Mouse (Mus musculus) liver, embryonic 14 days (tissue): ENCODE data around the gene Fam71b. TPM values are rescaled to one million over a fixed set of nuclear protein-coding genes. Genes with fewer than 3 reads are reported as not detected.

Experiments used
- polyA plus RNA-seq: library from polyadenylated mRNA; depleted of rRNA; stranded (reverse); fragments of >200 nt; gene quantifications from 2 replicates; pipeline ENCODE4 v1.2.3, GENCODE M21; 2012; rRNA removed

Fam71b gene
- polyA plus RNA-seq, result 0.02 TPM in 2 replicates

DNA sequence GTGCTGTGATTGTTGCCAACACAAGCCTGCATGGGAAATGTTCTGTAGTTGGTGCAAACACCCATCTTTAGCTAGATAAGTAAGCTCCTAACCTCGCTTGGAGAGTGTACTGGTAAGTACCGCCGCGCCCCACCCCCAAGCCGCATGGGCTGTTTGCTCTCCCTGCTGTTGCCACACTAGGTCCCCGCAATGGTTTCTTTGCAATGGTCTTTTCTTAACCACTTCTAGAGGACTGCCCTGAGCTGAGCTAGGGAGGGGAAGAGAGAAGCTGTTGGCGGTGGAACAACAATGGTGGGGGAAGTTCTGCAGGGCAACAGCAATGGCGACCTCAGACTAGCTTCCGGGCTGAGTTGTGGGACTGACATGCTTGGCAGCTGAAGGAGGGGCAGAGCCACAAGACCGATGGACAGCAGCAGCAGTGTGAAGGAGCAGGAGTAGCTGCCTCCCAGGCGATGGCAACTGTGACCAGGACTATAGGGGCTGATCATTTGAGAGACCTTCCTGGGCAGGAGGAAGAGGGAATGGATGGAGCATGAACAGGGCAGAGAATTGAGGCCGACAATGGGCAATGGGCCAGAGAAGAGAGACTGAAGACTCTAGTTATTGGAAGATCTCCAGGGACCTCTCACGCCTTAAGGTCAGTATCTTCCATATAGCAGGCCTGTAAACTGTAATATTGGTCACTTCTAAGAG lies at the start of gene Fam71b:
Gene Fam71b, plus strand, starts transcription at position 393 of the 693 bp plus-strand sequence.

DNA sequence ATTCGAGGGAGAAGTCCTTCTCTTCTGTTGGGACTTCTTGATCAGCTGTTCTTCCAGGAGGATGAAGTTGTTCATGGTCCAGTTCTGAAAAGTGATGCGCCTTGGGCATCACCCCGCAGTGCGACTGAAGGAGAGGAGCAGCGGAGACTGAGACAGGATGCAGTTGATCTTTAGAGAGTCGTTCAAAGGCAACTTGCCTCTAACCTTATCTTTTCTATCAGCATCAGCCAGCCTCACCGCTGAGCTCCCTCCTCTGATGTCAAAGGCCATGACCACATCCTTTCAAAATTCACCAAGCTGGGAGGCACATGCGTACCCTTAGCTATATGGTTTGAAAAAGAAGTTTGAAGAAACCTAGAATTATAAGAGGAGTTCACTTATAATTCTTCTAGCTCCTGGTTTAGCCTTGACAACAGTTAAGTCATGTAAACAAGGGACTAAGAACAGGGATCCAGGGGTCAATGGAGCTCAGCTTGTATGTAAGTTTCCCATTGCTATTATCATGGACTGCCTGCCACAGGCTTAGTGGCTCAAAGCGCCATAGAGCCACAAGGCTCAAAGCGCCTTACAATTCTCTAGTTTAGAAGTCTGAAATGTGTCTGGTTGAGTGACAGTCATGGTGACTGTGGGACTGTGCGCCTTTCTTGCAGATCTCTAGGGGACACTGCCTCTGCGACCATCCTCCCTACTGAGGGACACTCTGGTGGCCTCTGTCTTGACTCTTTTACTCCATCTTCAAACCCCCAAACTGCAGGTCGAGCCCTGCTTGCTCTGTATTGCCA lies 6.8 kb upstream of the Fam71b start, which contains the start of gene Itk:
Gene Itk, minus strand, starts transcription at position 180 of the 782 bp plus-strand sequence.

DNA sequence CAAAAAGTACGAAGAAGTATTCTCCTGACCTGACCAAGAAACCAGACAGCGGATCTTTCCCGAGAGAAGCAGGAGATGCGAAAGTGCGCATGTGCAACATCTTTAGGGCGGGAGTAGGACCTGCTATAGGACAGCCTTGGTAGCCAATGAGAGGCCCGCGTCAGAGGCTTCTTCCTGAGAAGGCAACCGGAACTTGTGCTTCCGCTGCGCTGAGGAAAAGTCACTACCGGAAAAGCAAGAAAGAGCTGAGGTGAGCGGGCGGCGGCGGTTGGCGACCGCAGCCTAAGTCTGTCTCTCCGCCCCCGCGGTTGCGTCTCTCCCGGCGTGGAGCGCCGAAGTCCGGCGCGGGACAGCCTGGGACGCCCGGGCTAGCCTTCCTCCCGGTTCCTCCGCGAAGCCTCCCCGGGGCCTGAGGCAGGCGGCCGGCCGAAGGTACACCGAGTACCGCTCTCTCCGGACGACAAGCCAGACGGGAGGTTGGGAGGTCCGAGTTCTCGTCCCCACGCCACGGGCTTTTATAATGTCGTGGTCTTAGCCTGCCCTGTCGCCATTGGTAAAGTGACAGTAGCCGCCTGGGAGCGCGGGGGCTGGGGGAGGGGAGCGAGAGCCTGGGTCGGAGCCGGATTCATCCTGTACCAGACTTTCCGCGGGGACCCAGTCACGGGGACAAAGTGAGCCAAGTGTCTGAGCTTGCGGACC lies 40.5 kb downstream of the Fam71b start, which contains the start of gene Med7:
Gene Med7, plus strand, starts transcription at position 166 of the 699 bp plus-strand sequence.

DNA sequence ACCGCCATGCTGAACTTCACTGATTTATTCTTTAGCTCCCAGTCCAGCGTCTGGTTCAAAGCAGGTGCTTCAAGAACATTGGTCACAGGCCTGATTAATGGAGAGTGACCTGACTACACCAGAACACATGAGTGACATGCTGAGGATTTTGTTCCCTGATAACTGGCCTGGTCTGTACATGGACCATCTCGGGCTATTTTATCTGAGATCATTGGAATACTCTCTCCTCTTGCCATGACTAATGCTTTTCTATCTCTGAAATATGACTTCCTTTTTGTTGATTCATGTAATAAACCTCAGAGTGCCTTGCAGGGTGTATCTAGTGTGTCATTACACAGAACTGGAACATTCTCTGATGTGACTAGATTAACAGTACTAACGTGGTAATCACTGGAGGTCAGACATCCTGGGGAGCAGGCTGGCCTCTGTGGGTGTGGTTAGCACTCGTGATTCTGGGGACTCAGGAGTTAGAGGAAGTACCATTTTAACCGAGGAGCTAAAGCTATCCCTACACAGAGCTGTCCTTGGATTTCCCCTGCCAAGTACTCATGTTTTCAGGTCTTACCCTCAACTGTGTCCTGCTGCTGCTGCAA lies 58.2 kb downstream of the Fam71b start, which contains the start of gene Havcr2:
Gene Havcr2, plus strand, starts transcription at position 483 of the 593 bp plus-strand sequence.

Other genes starting within 250 kb of the Fam71b start
- 0.06 and 0.07 TPM in 2 replicates for gene Nipal4, start 230.1 kb upstream of the Fam71b start, polyA plus RNA-seq
- not detected in 2 replicates for gene Fndc9, start 161.0 kb upstream of the Fam71b start, polyA plus RNA-seq
- gene Cyfip2, start 83.7 kb upstream of the Fam71b start, polyA plus RNA-seq, result 1.2 and 1.9 TPM in 2 replicates
- gene Itk, start 7.0 kb upstream of the Fam71b start, polyA plus RNA-seq, result 0.03 and 0.05 TPM in 2 replicates
- 28.9 and 30.9 TPM in 2 replicates for gene Med7, start 40.4 kb downstream of the Fam71b start, polyA plus RNA-seq
- 0.16 and 0.17 TPM in 2 replicates for gene Havcr2, start 58.4 kb downstream of the Fam71b start, polyA plus RNA-seq
- gene Gm12169, start 127.7 kb downstream of the Fam71b start, polyA plus RNA-seq, result not detected in 2 replicates
- gene BC053393, start 175.0 kb downstream of the Fam71b start, polyA plus RNA-seq, result not detected in 2 replicates
- not detected in 2 replicates for gene Dppa1, start 232.7 kb downstream of the Fam71b start, polyA plus RNA-seq